Mouse (Mus musculus) CH12.LX (cell line): ENCODE measurements around the gene Baz2b.

Source experiments
- CTCF ChIP-seq, 2 experiments: IDR thresholded peaks in 1 of 2; conservative IDR thresholded peaks in 1 of 2; 2 replicates each; pipeline ENCODE4 v1.5.1; 2011 to 2012; ENCODE audit warnings: low read depth in 2 of 2, low read length in 2 of 2, improper control_type of control experiment in 1 of 2, inconsistent platforms in 1 of 2, mild to moderate bottlenecking in 1 of 2, moderate library complexity in 1 of 2
- ELF1 ChIP-seq: IDR thresholded peaks from 2 replicates; pipeline ENCODE4 v1.6.1; 2014; ENCODE audit warnings: low read depth, mild to moderate bottlenecking, inconsistent platforms, low read length, improper control_type of control experiment
- EP300 ChIP-seq: IDR thresholded peaks from 2 replicates; pipeline ENCODE4 v1.6.1; 2011; ENCODE audit warnings: low read length, improper control_type of control experiment
- ETS1 ChIP-seq: conservative IDR thresholded peaks from 2 replicates; pipeline ENCODE4 v1.6.1; 2012; ENCODE audit warnings: low read depth, mild to moderate bottlenecking, inconsistent platforms, low read length, improper control_type of control experiment, moderate library complexity
- GABPA ChIP-seq: IDR thresholded peaks from 2 replicates; pipeline ENCODE4 v1.6.1; 2012; ENCODE audit warnings: low read depth, low read length, improper control_type of control experiment, inconsistent platforms; ENCODE audit not compliant: insufficient replicate concordance
- KAT2A ChIP-seq: IDR thresholded peaks from 2 replicates; pipeline ENCODE4 v1.6.1; 2012; ENCODE audit warnings: low read length, improper control_type of control experiment, inconsistent platforms; ENCODE audit not compliant: insufficient replicate concordance
- MAX ChIP-seq: IDR thresholded peaks from 2 replicates; pipeline ENCODE4 v1.6.1; 2011; ENCODE audit warnings: low read length, improper control_type of control experiment
- MEF2A ChIP-seq: IDR thresholded peaks from 2 replicates; pipeline ENCODE4 v1.6.1; 2014; ENCODE audit warnings: low read depth, mild to moderate bottlenecking, inconsistent platforms, low read length, improper control_type of control experiment, borderline replicate concordance
- POLR2A ChIP-seq: IDR thresholded peaks from 2 replicates; pipeline ENCODE4 v1.6.1; 2011; ENCODE audit warnings: low read depth, mild to moderate bottlenecking, improper control_type of control experiment, low read length
- SIN3A ChIP-seq: IDR thresholded peaks from 2 replicates; pipeline ENCODE4 v1.6.1; 2012; ENCODE audit warnings: low read length, improper control_type of control experiment, inconsistent platforms
- SMC3 ChIP-seq: IDR thresholded peaks from 2 replicates; pipeline ENCODE4 v1.6.1; 2011; ENCODE audit warnings: low read depth, low read length, improper control_type of control experiment
- TBP ChIP-seq: conservative IDR thresholded peaks from 2 replicates; pipeline ENCODE4 v1.6.1; 2011; ENCODE audit warnings: low read depth, low read length, improper control_type of control experiment
- TCF12 ChIP-seq: IDR thresholded peaks from 2 replicates; pipeline ENCODE4 v1.6.1; 2014; ENCODE audit warnings: low read depth, mild to moderate bottlenecking, inconsistent platforms, low read length, improper control_type of control experiment
- ZKSCAN1 ChIP-seq: IDR thresholded peaks from 2 replicates; pipeline ENCODE4 v1.6.1; 2012; ENCODE audit warnings: low read depth, inconsistent platforms, low read length, improper control_type of control experiment, borderline replicate concordance

DNA sequence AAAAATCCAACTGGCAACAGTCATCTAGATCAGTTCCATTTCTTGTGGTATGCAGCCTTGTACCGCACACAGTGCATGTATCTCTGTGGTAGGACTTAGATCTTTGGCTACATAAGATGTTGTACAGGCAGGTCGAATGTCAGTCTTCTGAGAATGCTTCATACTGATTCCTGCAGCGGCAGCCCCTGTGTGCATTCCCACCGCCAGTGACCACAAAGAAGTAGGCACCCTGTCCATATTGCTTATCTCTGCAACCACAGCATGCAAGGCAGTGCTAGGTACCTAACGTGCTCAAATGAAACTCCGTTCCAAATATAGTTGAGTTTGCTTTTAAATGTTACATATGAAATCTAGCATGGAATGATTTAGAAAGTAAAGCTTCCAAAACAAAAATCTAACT, 328.2 kb downstream of the Baz2b start:
- TF ChIP-seq KAT2A (no peak), ELF1 (no peak), SIN3A (no peak), EP300 (no peak), CTCF (conservative IDR thresholded peaks at IDR 0.05 in 1 of 2, IDR thresholded peaks at IDR 0.05 in 1 of 2; ENCODE audit: low read depth in 2 of 2, low read length in 2 of 2) (no peak), ETS1 (no peak), MAX (no peak), MEF2A (no peak), SMC3 (no peak), ZKSCAN1 (no peak), POLR2A (no peak), GABPA (no peak), TCF12 (no peak), TBP (no peak)
